Mouse (Mus musculus) midbrain, embryonic 11.5 days (tissue): ENCODE measurements around the gene Atp23. TPM values are rescaled to one million over a fixed set of nuclear protein-coding genes. Genes with fewer than 3 reads are reported as not detected.

Source experiments
- ATAC-seq: fragments of 200-750 bp; cut with Nextera tagmentation; 2 replicates; pipeline ENCODE4 v1.8.0; 2017; ENCODE audit warnings: moderate TSS enrichment, moderate library complexity; ENCODE audit not compliant: low FRiP score
- DNase-seq: peaks from one replicate; pipeline ENCODE4 v3.0.0; 2015; ENCODE audit warnings: low spot score; ENCODE audit errors: missing footprints
- H3K27ac ChIP-seq: fragments of 300-500 bp; sonication (generic); 2 replicates; pipeline ENCODE4 v1.5.1; 2014; ENCODE audit warnings: low read depth, low read length
- H3K27me3 ChIP-seq: fragments of 300-500 bp; sonication (generic); 2 replicates; pipeline ENCODE4 v1.6.1; 2014; ENCODE audit warnings: mild to moderate bottlenecking, low read length, moderate library complexity, mixed read lengths; ENCODE audit not compliant: control insufficient read depth, insufficient read depth
- H3K36me3 ChIP-seq: fragments of 300-500 bp; sonication (generic); 2 replicates; pipeline ENCODE4 v1.6.1; 2014; ENCODE audit warnings: mild to moderate bottlenecking, low read length, moderate library complexity, mixed read lengths; ENCODE audit not compliant: control insufficient read depth, insufficient read depth
- H3K4me1 ChIP-seq: fragments of 300-500 bp; sonication (generic); 2 replicates; pipeline ENCODE4 v1.6.1; 2014; ENCODE audit warnings: low read length; ENCODE audit not compliant: control insufficient read depth, insufficient read depth
- H3K4me2 ChIP-seq: fragments of 300-500 bp; sonication (generic); 2 replicates; pipeline ENCODE4 v1.6.1; 2014; ENCODE audit warnings: mild to moderate bottlenecking, moderate library complexity
- H3K4me3 ChIP-seq: fragments of 300-500 bp; sonication (generic); 2 replicates; pipeline ENCODE4 v1.5.1; 2014; ENCODE audit warnings: low read depth, low read length
- H3K9ac ChIP-seq: fragments of 300-500 bp; sonication (generic); 2 replicates; pipeline ENCODE4 v1.6.1; 2014; ENCODE audit warnings: low read length
- H3K9me3 ChIP-seq: fragments of 300-500 bp; sonication (generic); 2 replicates; pipeline ENCODE4 v1.6.1; 2016; ENCODE audit warnings: low read length; ENCODE audit not compliant: control insufficient read depth
- WGBS: fragments of 180-500 bp; shearing (Covaris S2); extraction: QIAGEN DNeasy Blood & Tissue Kit; methylation state at CpG from one replicate; pipeline ENCODE4 v1.1.7; 2014; 5-methylcytosine and 5-hydroxymethylcytosine counted together
- polyA plus RNA-seq: library from polyadenylated mRNA; unstranded; fragments of >200 nt; fragmentation: Nextera tagmentation; extraction: Ambion mirVana; gene quantifications from 2 replicates; pipeline ENCODE4 v1.2.1, GENCODE M21; 2014

The Atp23 gene
- polyA plus RNA-seq, 1 experiment from 2014 or later = 17.8 TPM

- Histone ChIP-seq H3K9ac (no peak overlapping the region), H3K9me3 (no peaks in the 10 kb centered on the region), H3K27ac (no peak overlapping the region), H3K36me3 (no peaks in the 10 kb centered on the region), H3K4me2 (no peak overlapping the region), H3K4me3 (no peak overlapping the region), H3K27me3 (no peaks in the 10 kb centered on the region), H3K4me1 (no peaks in the 10 kb centered on the region)
- 98% methylated on average over 3 of the region's 3 CpGs for WGBS
- no peak for DNase-seq
- no peak for ATAC-seq
Measured at GRCm38 (mm10) chr10:126822418-126822817, 78.7 kb downstream of the Atp23 start.

Other genes with a start within 250 kb of the Atp23 start
- 40.6 and 42.8 TPM in 2 replicates for gene Ctdsp2, start 77.4 kb upstream of the Atp23 start, polyA plus RNA-seq
- gene Avil, start 99.4 kb upstream of the Atp23 start, polyA plus RNA-seq = 1.1 and 1.6 TPM in 2 replicates
- 80.7 and 86.0 TPM in 2 replicates for gene Tsfm, start 129.5 kb upstream of the Atp23 start, polyA plus RNA-seq
- gene Mettl1, start 140.1 kb upstream of the Atp23 start, polyA plus RNA-seq = 36.5 and 37.4 TPM in 2 replicates
- gene Eef1akmt3, start 140.2 kb upstream of the Atp23 start, polyA plus RNA-seq = 0.06 and 0.11 TPM in 2 replicates
- gene Cyp27b1, start 146.9 kb upstream of the Atp23 start, polyA plus RNA-seq = not detected in 2 replicates
- gene March9, start 158.8 kb upstream of the Atp23 start, polyA plus RNA-seq = 3.2 and 3.7 TPM in 2 replicates
- 2,818 and 2,848 TPM in 2 replicates for gene Cdk4, start 162.2 kb upstream of the Atp23 start, polyA plus RNA-seq
- 98.6 and 117 TPM in 2 replicates for gene Tspan31, start 168.9 kb upstream of the Atp23 start, polyA plus RNA-seq
- 0.66 and 0.89 TPM in 2 replicates for gene Agap2, start 173.9 kb upstream of the Atp23 start, polyA plus RNA-seq
- 43.1 and 49.7 TPM in 2 replicates for gene Os9, start 219.8 kb upstream of the Atp23 start, polyA plus RNA-seq